Mouse (Mus musculus) small intestine, adult 2 months (tissue): ENCODE results near the gene Chd1. TPM values are rescaled to one million over a fixed set of nuclear protein-coding genes. Genes with fewer than 3 reads are reported as not detected.

Source experiments
- H3K27ac ChIP-seq: fragments of 200-500 bp; 2 replicates; pipeline ENCODE4 v1.5.1; 2012; ENCODE audit warnings: low read depth, low read length, control low read depth, inconsistent platforms; ENCODE audit not compliant: insufficient read depth
- H3K27me3 ChIP-seq: fragments of 200-500 bp; 2 replicates; pipeline ENCODE4 v1.6.1; 2012; ENCODE audit warnings: mild to moderate bottlenecking, moderate library complexity, low read length, inconsistent platforms; ENCODE audit not compliant: control insufficient read depth, insufficient read depth
- H3K36me3 ChIP-seq: fragments of 200-500 bp; 2 replicates; pipeline ENCODE4 v1.6.1; 2012; ENCODE audit warnings: mild to moderate bottlenecking, low read length, control low read depth, inconsistent platforms; ENCODE audit not compliant: control insufficient read depth, insufficient read depth
- H3K4me1 ChIP-seq: fragments of 200-500 bp; 2 replicates; pipeline ENCODE4 v1.6.1; 2012; ENCODE audit warnings: low read length, inconsistent platforms, mixed read lengths; ENCODE audit not compliant: control insufficient read depth, insufficient read depth, insufficient read length
- H3K4me3 ChIP-seq: fragments of 200-500 bp; 2 replicates; pipeline ENCODE4 v1.5.1; 2012; ENCODE audit warnings: low read depth, mild to moderate bottlenecking, control low read depth, inconsistent platforms, low read length, moderate library complexity
- CTCF ChIP-seq: fragments of 200-500 bp; IDR thresholded peaks from 2 replicates; pipeline ENCODE4 v1.5.1; 2012; ENCODE audit warnings: low read depth, mild to moderate bottlenecking, control low read depth, inconsistent platforms, low read length, moderate library complexity, mixed read lengths; ENCODE audit not compliant: insufficient replicate concordance, insufficient read length; ENCODE audit errors: extremely low read depth
- POLR2A ChIP-seq: fragments of 200-500 bp; IDR thresholded peaks from 2 replicates; pipeline ENCODE4 v1.6.1; 2012; ENCODE audit warnings: low read depth, mild to moderate bottlenecking, control low read depth, inconsistent platforms, low read length, moderate library complexity
- WGBS: fragments of 180-500 bp; shearing (Covaris S2); methylation state at CpG from one replicate; pipeline ENCODE4 v1.1.7; 2018; 5-methylcytosine and 5-hydroxymethylcytosine counted together
- polyA plus RNA-seq: library from polyadenylated mRNA; depleted of rRNA; stranded (reverse); fragments of >200 nt; gene quantifications from 2 replicates; pipeline ENCODE4 v1.2.3, GENCODE M21; 2012; rRNA removed

Gene Chd1
- polyA plus RNA-seq, result 4.8 and 15.6 TPM in 2 replicates

- Histone ChIP-seq H3K4me3 (peak within 1 kb of the TSS; percentile 93), H3K27ac (peak within 1 kb of the TSS; percentile 99), H3K27me3 (no peaks in the 10 kb centered on the region), H3K4me1 (peaks cover 2% of the 10 kb centered on the region; the same call in 1 of the 2 replicates), H3K36me3 (peaks cover 10% of the 10 kb centered on the region)
- TF ChIP-seq POLR2A (peak; percentile 87), CTCF (no peak)
- WGBS, result 1% methylated on average over 111 of the region's 124 CpGs
Observed at GRCm38 (mm10) chr17:15704475-15705300, at the start of gene Chd1. Gene Chd1, plus strand, starts transcription at chr17:15704967.

GRCm38 (mm10) chr17:15656881-15657607 is 47.7 kb upstream of the Chd1 start:
- Histone ChIP-seq H3K4me3 (no peak overlapping the region), H3K27ac (peak overlapping the region; percentile 33)
- WGBS, result 7% methylated on average over 6 of the region's 6 CpGs

GRCm38 (mm10) chr17:15672870-15673269 is 31.9 kb upstream of the Chd1 start:
- Histone ChIP-seq H3K27me3 (no peaks in the 10 kb centered on the region), H3K27ac (no peak overlapping the region), H3K36me3 (no peaks in the 10 kb centered on the region), H3K4me1 (no peaks in the 10 kb centered on the region), H3K4me3 (no peak overlapping the region)
- TF ChIP-seq CTCF, result no peak
- no peak for TF ChIP-seq POLR2A
- 72% methylated on average over 5 of the region's 5 CpGs for WGBS

More at GRCm38 (mm10) chr17:15656881-15657607, 47.7 kb upstream of the Chd1 start:
- TF ChIP-seq CTCF (no peak), POLR2A (no peak)
- Histone ChIP-seq H3K27me3 (no peaks in the 10 kb centered on the region), H3K4me1 (peaks cover 5% of the 10 kb centered on the region; the same call in 1 of the 2 replicates), H3K36me3 (no peaks in the 10 kb centered on the region)

DNA sequence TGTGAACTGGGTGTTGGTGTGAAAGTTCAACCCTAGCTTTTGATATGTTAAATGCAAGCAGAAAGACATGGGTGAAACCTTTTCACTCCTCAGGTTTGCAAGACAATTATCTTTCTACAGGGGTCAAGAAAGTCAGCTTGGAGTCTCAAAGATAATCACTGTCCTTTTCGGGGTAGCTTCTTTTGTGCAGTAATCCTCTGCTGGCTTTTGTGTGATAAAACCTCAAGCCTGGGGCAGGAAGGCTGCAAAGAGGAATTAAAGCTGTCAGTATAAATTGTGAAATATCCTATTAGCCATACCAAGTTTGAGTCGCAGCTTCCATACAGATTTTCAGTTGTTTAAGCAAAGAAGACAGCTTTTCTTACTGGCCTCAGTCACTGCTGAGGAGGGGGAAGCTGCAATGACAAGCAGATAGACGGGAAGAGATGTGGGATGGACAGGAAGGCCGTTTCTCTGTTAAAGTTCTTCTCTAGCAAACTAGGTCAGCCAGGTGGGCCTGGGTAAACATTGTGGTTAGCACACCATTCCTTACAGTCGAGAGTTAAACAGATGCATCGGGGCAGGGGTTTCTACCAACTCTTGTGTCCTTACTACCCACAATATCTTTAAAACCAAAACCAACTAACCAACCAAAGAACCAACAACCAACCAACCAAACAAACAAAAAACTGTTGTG is 26.7 kb upstream of the Chd1 start:
- no peak for TF ChIP-seq CTCF
- TF ChIP-seq POLR2A, result no peak
- WGBS, result 43% methylated on average over 6 of the region's 6 CpGs
- no peaks in the 10 kb centered on the region for H3K4me1 ChIP-seq
- H3K36me3 ChIP-seq, result no peaks in the 10 kb centered on the region
- H3K27ac ChIP-seq, result no peak overlapping the region
- H3K27me3 ChIP-seq, result no peaks in the 10 kb centered on the region
- H3K4me3 ChIP-seq, result no peak overlapping the region

- 86% methylated on average over 9 of the region's 9 CpGs for WGBS
- TF ChIP-seq POLR2A (no peak), CTCF (no peak)
- Histone ChIP-seq H3K4me1 (no peaks in the 10 kb centered on the region), H3K4me3 (no peak overlapping the region), H3K27ac (no peak overlapping the region), H3K27me3 (no peaks in the 10 kb centered on the region), H3K36me3 (no peaks in the 10 kb centered on the region)
Observed at GRCm38 (mm10) chr17:15679966-15680630, 24.7 kb upstream of the Chd1 start.

DNA sequence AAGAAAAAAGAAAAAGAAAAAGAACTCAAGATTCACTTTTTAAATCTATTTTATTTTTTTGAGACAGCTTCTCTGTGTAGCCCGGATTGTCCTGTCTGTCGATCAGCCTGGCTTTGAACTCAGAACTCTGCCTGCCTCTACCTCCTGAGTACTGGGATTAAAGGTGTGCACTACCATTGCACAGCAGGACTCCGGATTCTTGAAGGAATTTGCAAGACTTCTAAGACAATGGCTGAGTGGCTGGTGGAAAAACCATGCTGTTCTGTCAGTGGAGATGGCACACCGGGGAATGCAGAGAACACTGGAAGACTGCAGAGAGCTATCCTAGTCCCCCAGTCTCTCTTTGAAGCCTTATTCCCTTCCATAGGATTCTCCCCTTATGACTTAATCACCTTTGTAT is 24.1 kb upstream of the Chd1 start:
- 92% methylated on average over 4 of the region's 4 CpGs for WGBS
- no peak for TF ChIP-seq CTCF
- no peaks in the 10 kb centered on the region for H3K4me1 ChIP-seq
- no peak overlapping the region for H3K27ac ChIP-seq
- no peaks in the 10 kb centered on the region for H3K36me3 ChIP-seq
- no peaks in the 10 kb centered on the region for H3K27me3 ChIP-seq
- H3K4me3 ChIP-seq, result no peak overlapping the region
